Mouse (Mus musculus): ENCODE measurements at regions not wholly inside any gene's neighbourhood (a gene's known extent, or its start where the extent isn't known, plus 50 kb on each side); places are given as distances from the start of the nearest gene placed in this dataset.

GRCm38 (mm10) chr2:61088501-61088900, 125.5 kb upstream of the Rbms1 start:
- Histone ChIP-seq H3K4me3 (ENCODE audit: low read depth, low read length) (no peak overlapping the region), H3K27me3 (ENCODE audit: control insufficient read depth, insufficient read depth, low read length) (no peaks in the 10 kb centered on the region), H3K36me3 (replicated peaks; ENCODE audit: control insufficient read depth, insufficient read depth, low read depth, low read length) (no peaks in the 10 kb centered on the region), H3K9ac (replicated peaks; ENCODE audit: low read length) (no peak overlapping the region), H3K4me1 (ENCODE audit: control insufficient read depth, insufficient read depth, low read length) (no peaks in the 10 kb centered on the region), H3K4me2 (ENCODE audit: low read depth, low read length) (no peak overlapping the region), H3K27ac (replicated peaks; ENCODE audit: low read depth, low read length) (no peak overlapping the region), H3K9me3 (replicated peaks; ENCODE audit: control insufficient read depth, low read length) (no peaks in the 10 kb centered on the region)
- DNase-seq (ENCODE audit: low spot score), result no peak
- ATAC-seq (replicated peaks; ENCODE audit: insufficient number of reproducible peaks, low FRiP score, low TSS enrichment, low read depth), result no peak

- Histone ChIP-seq H3K27me3 (ENCODE audit: control insufficient read depth, insufficient read depth, low read length) (no peaks in the 10 kb centered on the region), H3K4me2 (ENCODE audit: low read depth, low read length) (no peak overlapping the region), H3K36me3 (replicated peaks; ENCODE audit: control insufficient read depth, insufficient read depth, low read depth, low read length) (no peaks in the 10 kb centered on the region), H3K4me1 (ENCODE audit: control insufficient read depth, insufficient read depth, low read length) (no peaks in the 10 kb centered on the region), H3K9ac (replicated peaks; ENCODE audit: low read length) (no peak overlapping the region), H3K27ac (replicated peaks; ENCODE audit: low read depth, low read length) (no peak overlapping the region), H3K9me3 (replicated peaks; ENCODE audit: control insufficient read depth, low read length) (no peaks in the 10 kb centered on the region), H3K4me3 (ENCODE audit: low read depth, low read length) (no peak overlapping the region)
- ATAC-seq (replicated peaks; ENCODE audit: insufficient number of reproducible peaks, low FRiP score, low TSS enrichment, low read depth), result no peak
- no peak for DNase-seq (ENCODE audit: low spot score)
- WGBS, result 72% methylated on average over 3 of the region's 3 CpGs
Observed at GRCm38 (mm10) chr2:61084835-61085234, 121.8 kb upstream of the Rbms1 start.

- WGBS, result 84% methylated on average over 1 of the region's 1 CpGs
- Histone ChIP-seq H3K27me3 (ENCODE audit: control insufficient read depth, insufficient read depth, low read length) (no peaks in the 10 kb centered on the region), H3K9ac (replicated peaks; ENCODE audit: low read length) (no peak overlapping the region), H3K36me3 (replicated peaks; ENCODE audit: control insufficient read depth, insufficient read depth, low read depth, low read length) (no peaks in the 10 kb centered on the region), H3K4me3 (ENCODE audit: low read depth, low read length) (no peak overlapping the region), H3K4me2 (ENCODE audit: low read depth, low read length) (no peak overlapping the region), H3K27ac (replicated peaks; ENCODE audit: low read depth, low read length) (no peak overlapping the region), H3K9me3 (replicated peaks; ENCODE audit: control insufficient read depth, low read length) (no peaks in the 10 kb centered on the region), H3K4me1 (ENCODE audit: control insufficient read depth, insufficient read depth, low read length) (no peaks in the 10 kb centered on the region)
- ATAC-seq (replicated peaks; ENCODE audit: insufficient number of reproducible peaks, low FRiP score, low TSS enrichment, low read depth) (no peak), DNase-seq (ENCODE audit: low spot score) (no peak)
Observed at GRCm38 (mm10) chr2:61083100-61083499, 120.1 kb upstream of the Rbms1 start.

- no peaks in the 10 kb centered on the region for H3K27me3 ChIP-seq (ENCODE audit: control insufficient read depth, insufficient read depth, low read length)
- H3K27ac ChIP-seq (replicated peaks; ENCODE audit: low read depth, low read length), result no peak overlapping the region
- H3K9me3 ChIP-seq (replicated peaks; ENCODE audit: control insufficient read depth, low read length), result no peaks in the 10 kb centered on the region
- DNase-seq (ENCODE audit: low spot score), result no peak
- no peaks in the 10 kb centered on the region for H3K4me1 ChIP-seq (ENCODE audit: control insufficient read depth, insufficient read depth, low read length)
- no peak overlapping the region for H3K4me2 ChIP-seq (ENCODE audit: low read depth, low read length)
- H3K36me3 ChIP-seq (replicated peaks; ENCODE audit: control insufficient read depth, insufficient read depth, low read depth, low read length), result no peaks in the 10 kb centered on the region
- H3K9ac ChIP-seq (replicated peaks; ENCODE audit: low read length), result no peak overlapping the region
- H3K4me3 ChIP-seq (ENCODE audit: low read depth, low read length), result no peak overlapping the region
- no peak for ATAC-seq (replicated peaks; ENCODE audit: insufficient number of reproducible peaks, low FRiP score, low TSS enrichment, low read depth)
Observed at GRCm38 (mm10) chr2:61082640-61083039, 119.6 kb upstream of the Rbms1 start.

GRCm38 (mm10) chr2:61080006-61080405, 117.0 kb upstream of the Rbms1 start:
- Histone ChIP-seq H3K9me3 (replicated peaks; ENCODE audit: control insufficient read depth, low read length) (no peaks in the 10 kb centered on the region), H3K9ac (replicated peaks; ENCODE audit: low read length) (no peak overlapping the region), H3K4me3 (ENCODE audit: low read depth, low read length) (no peak overlapping the region), H3K27ac (replicated peaks; ENCODE audit: low read depth, low read length) (no peak overlapping the region), H3K27me3 (ENCODE audit: control insufficient read depth, insufficient read depth, low read length) (no peaks in the 10 kb centered on the region), H3K36me3 (replicated peaks; ENCODE audit: control insufficient read depth, insufficient read depth, low read depth, low read length) (no peaks in the 10 kb centered on the region), H3K4me1 (ENCODE audit: control insufficient read depth, insufficient read depth, low read length) (no peaks in the 10 kb centered on the region), H3K4me2 (ENCODE audit: low read depth, low read length) (no peak overlapping the region)
- WGBS, result 50% methylated on average over 4 of the region's 4 CpGs
- DNase-seq (ENCODE audit: low spot score) (no peak), ATAC-seq (replicated peaks; ENCODE audit: insufficient number of reproducible peaks, low FRiP score, low TSS enrichment, low read depth) (no peak)

GRCm38 (mm10) chr2:61071025-61071424, 108.0 kb upstream of the Rbms1 start:
- Histone ChIP-seq H3K36me3 (replicated peaks; ENCODE audit: control insufficient read depth, insufficient read depth, low read depth, low read length) (no peaks in the 10 kb centered on the region), H3K4me1 (ENCODE audit: control insufficient read depth, insufficient read depth, low read length) (no peaks in the 10 kb centered on the region), H3K27me3 (ENCODE audit: control insufficient read depth, insufficient read depth, low read length) (no peaks in the 10 kb centered on the region), H3K27ac (replicated peaks; ENCODE audit: low read depth, low read length) (no peak overlapping the region), H3K4me3 (ENCODE audit: low read depth, low read length) (no peak overlapping the region), H3K9me3 (replicated peaks; ENCODE audit: control insufficient read depth, low read length) (no peaks in the 10 kb centered on the region), H3K9ac (replicated peaks; ENCODE audit: low read length) (no peak overlapping the region), H3K4me2 (ENCODE audit: low read depth, low read length) (no peak overlapping the region)
- no peak for ATAC-seq (replicated peaks; ENCODE audit: insufficient number of reproducible peaks, low FRiP score, low TSS enrichment, low read depth)
- DNase-seq (ENCODE audit: low spot score), result no peak
- WGBS, result 46% methylated on average over 3 of the region's 3 CpGs

- Histone ChIP-seq H3K27ac (replicated peaks; ENCODE audit: low read depth, low read length) (no peak overlapping the region), H3K4me1 (ENCODE audit: control insufficient read depth, insufficient read depth, low read length) (no peaks in the 10 kb centered on the region), H3K36me3 (replicated peaks; ENCODE audit: control insufficient read depth, insufficient read depth, low read depth, low read length) (no peaks in the 10 kb centered on the region), H3K4me2 (ENCODE audit: low read depth, low read length) (no peak overlapping the region), H3K9me3 (replicated peaks; ENCODE audit: control insufficient read depth, low read length) (no peaks in the 10 kb centered on the region), H3K9ac (replicated peaks; ENCODE audit: low read length) (no peak overlapping the region), H3K27me3 (ENCODE audit: control insufficient read depth, insufficient read depth, low read length) (no peaks in the 10 kb centered on the region), H3K4me3 (ENCODE audit: low read depth, low read length) (no peak overlapping the region)
- ATAC-seq (replicated peaks; ENCODE audit: insufficient number of reproducible peaks, low FRiP score, low TSS enrichment, low read depth), result no peak
- 91% methylated on average over 2 of the region's 2 CpGs for WGBS
- DNase-seq (ENCODE audit: low spot score), result no peak
Observed at GRCm38 (mm10) chr2:61067877-61068276, 104.9 kb upstream of the Rbms1 start.

GRCm38 (mm10) chr2:61062125-61062524, 99.1 kb upstream of the Rbms1 start:
- no peaks in the 10 kb centered on the region for H3K36me3 ChIP-seq (replicated peaks; ENCODE audit: control insufficient read depth, insufficient read depth, low read depth, low read length)
- no peaks in the 10 kb centered on the region for H3K9me3 ChIP-seq (replicated peaks; ENCODE audit: control insufficient read depth, low read length)
- no peaks in the 10 kb centered on the region for H3K27me3 ChIP-seq (ENCODE audit: control insufficient read depth, insufficient read depth, low read length)
- H3K27ac ChIP-seq (replicated peaks; ENCODE audit: low read depth, low read length), result no peak overlapping the region
- no peak overlapping the region for H3K4me2 ChIP-seq (ENCODE audit: low read depth, low read length)
- WGBS, result 45% methylated on average over 2 of the region's 2 CpGs
- H3K9ac ChIP-seq (replicated peaks; ENCODE audit: low read length), result no peak overlapping the region
- ATAC-seq (replicated peaks; ENCODE audit: insufficient number of reproducible peaks, low FRiP score, low TSS enrichment, low read depth) (no peak), DNase-seq (ENCODE audit: low spot score) (no peak)
- H3K4me3 ChIP-seq (ENCODE audit: low read depth, low read length), result no peak overlapping the region
- no peaks in the 10 kb centered on the region for H3K4me1 ChIP-seq (ENCODE audit: control insufficient read depth, insufficient read depth, low read length)

GRCm38 (mm10) chr2:61060906-61061305, 97.9 kb upstream of the Rbms1 start:
- H3K36me3 ChIP-seq (replicated peaks; ENCODE audit: control insufficient read depth, insufficient read depth, low read depth, low read length), result no peaks in the 10 kb centered on the region
- no peak overlapping the region for H3K4me2 ChIP-seq (ENCODE audit: low read depth, low read length)
- no peaks in the 10 kb centered on the region for H3K27me3 ChIP-seq (ENCODE audit: control insufficient read depth, insufficient read depth, low read length)
- 89% methylated on average over 1 of the region's 1 CpGs for WGBS
- H3K4me3 ChIP-seq (ENCODE audit: low read depth, low read length), result no peak overlapping the region
- no peaks in the 10 kb centered on the region for H3K9me3 ChIP-seq (replicated peaks; ENCODE audit: control insufficient read depth, low read length)
- H3K9ac ChIP-seq (replicated peaks; ENCODE audit: low read length), result no peak overlapping the region
- DNase-seq (ENCODE audit: low spot score), result no peak
- no peaks in the 10 kb centered on the region for H3K4me1 ChIP-seq (ENCODE audit: control insufficient read depth, insufficient read depth, low read length)
- no peak for ATAC-seq (replicated peaks; ENCODE audit: insufficient number of reproducible peaks, low FRiP score, low TSS enrichment, low read depth)
- no peak overlapping the region for H3K27ac ChIP-seq (replicated peaks; ENCODE audit: low read depth, low read length)

All from embryonic facial prominence, embryonic 11.5 days (tissue).